Mouse (Mus musculus) layer of hippocampus, adult 2 months (tissue): ENCODE results near the gene Rnf121. TPM values are rescaled to one million over a fixed set of nuclear protein-coding genes. Genes with fewer than 3 reads are reported as not detected.
A peak's percentile ranks its signal among the peaks of the same experiment; 100 is the strongest.

Source experiments
- DNase-seq, 2 experiments: peaks; one replicate each; pipeline ENCODE4 v3.0.0; 2022; ENCODE audit warnings: low spot score in 2 of 2
- H3K27ac ChIP-seq: fragments of 200-600 bp; 2 replicates; pipeline ENCODE4 v1.8.1; 2022
- H3K4me3 ChIP-seq: fragments of 200-600 bp; 2 replicates; pipeline ENCODE4 v1.8.1; 2022; ENCODE audit warnings: mild to moderate bottlenecking
- CTCF ChIP-seq: fragments of 200-600 bp; conservative IDR thresholded peaks from 2 replicates; pipeline ENCODE4 v1.8.1; 2022; ENCODE audit warnings: antibody characterized with exemption, mild to moderate bottlenecking, moderate library complexity
- total RNA-seq, 2 experiments: library from RNA; stranded (reverse); gene quantifications; 2 replicates each; pipeline ENCODE4 v1.2.3; 2021

The Rnf121 gene
- total RNA-seq, 2 experiments from 2014 or later, result 44.3 to 47.4 TPM

DNA sequence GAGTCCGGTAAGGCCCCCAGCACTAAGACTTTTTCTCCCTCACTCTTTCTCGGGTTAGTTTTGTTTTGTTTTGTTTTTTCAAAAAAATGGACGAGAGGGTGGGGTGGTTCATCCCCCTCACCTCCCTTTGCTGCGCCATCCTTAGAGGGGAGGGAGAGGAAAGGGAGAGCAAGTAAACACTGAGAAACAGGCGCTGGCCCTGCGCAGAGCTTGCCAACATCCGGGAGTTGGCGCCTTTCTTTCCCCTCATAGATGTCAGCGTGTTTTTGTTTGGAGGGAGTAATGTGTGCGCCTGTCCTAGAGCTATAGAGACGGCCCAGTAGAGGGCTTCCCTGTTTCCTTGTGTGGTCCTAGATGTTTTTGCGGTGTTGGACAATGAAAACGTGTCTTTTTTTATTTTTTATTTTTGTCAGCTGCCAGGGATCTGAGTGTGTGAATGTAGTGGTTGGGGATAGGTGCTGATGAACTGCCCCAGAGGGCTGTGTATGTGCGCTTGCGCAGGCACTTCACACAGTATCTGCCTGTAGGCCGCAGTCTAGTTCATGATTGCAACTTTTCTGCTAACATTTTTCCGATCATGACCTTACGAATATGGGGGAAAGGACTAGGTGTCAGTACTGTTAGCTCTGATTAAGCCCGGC, 94.3 kb downstream of the Rnf121 start:
- TF ChIP-seq CTCF, result no peak
- Histone ChIP-seq H3K4me3 (peak overlapping the region; percentile 82), H3K27ac (peak overlapping the region; percentile 99)
- peak; percentile 69 to 71 for DNase-seq

DNA sequence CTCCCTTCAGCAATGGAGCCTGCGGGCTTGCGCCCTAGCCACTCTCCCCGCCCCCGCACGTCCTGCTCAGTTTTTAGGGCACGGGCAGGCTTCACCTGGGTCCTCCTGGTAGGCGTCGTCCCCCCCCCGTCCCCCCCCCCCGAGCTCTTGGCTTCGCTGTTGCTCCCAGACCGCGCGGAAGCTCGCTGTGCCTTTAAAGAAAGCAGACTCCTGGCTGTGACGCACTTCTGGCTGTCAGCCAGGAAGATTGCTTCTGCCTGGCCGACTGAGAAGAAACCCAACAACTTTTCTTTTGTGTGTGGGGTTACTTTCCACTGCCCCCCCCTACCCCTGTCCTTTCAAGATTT, 94.9 kb downstream of the Rnf121 start:
- Histone ChIP-seq H3K27ac (peak overlapping the region; percentile 99), H3K4me3 (peak overlapping the region; percentile 82)
- peak; percentile 79 to 85 for DNase-seq
- TF ChIP-seq CTCF, result no peak; the same call in 1 of the 2 replicates

DNA sequence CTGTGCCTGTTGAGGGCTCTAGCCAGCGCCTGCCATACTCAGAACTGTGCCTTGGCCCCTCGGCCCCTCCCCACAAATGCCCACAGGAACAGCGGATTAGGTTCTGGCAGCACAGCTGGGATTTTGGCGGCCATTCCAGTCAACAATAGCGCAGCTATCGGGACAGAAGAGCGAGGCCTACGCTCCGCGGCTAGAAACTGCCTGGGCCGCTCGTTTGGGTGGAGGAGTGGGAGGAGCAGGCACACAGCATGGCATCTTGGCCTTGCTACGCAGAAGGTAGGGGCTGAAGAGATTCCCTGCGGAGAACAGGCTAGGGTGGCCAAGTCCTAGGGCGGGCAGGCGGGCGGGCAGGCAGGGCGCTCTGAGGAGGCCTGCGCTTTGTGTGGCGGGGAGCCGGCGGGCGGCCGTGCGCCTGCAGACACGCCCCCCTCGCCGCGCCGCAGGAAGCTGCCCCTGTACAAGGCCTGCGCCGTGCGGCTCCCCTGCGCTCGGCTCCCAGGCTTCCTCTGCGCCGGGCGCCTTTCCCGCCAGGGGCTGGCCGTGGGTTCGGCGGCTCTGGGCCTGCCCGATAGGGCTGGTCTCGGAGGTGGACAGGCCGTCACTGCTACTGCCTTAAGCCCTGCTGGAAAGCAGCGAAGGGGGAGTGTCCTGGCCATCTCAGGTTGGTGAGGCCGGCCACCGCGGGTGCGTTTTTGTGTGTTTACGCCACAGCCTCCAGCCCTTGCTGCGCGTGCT, 95.4 kb downstream of the Rnf121 start:
- TF ChIP-seq CTCF, result peak; percentile 32
- Histone ChIP-seq H3K27ac (peak overlapping the region; percentile 99), H3K4me3 (peak overlapping the region; percentile 82)
- DNase-seq, result peak; percentile 79 to 82

Other genes with a start within 250 kb of the Rnf121 start
- not detected for gene Phox2a, start 247.2 kb downstream of the Rnf121 start, total RNA-seq
- gene Inppl1, start 227.2 kb downstream of the Rnf121 start, total RNA-seq, result 10 to 100 TPM; 26.7 to 28.4 TPM
- under 1 TPM in 1 of 2 experiments, not detected in 1; 0.36 TPM for gene Folr2, start 208.3 kb downstream of the Rnf121 start, total RNA-seq
- 10 to 100 TPM; 24.5 to 29.3 TPM for gene Anapc15, start 201.8 kb downstream of the Rnf121 start, total RNA-seq
- 1 to 10 TPM in 1 of 2 experiments, not detected in 1; 1.2 TPM for gene Folr1, start 194.7 kb downstream of the Rnf121 start, total RNA-seq
- 10 to 100 TPM; 90.2 to 95.6 TPM for gene Lamtor1, start 159.6 kb downstream of the Rnf121 start, total RNA-seq
- under 1 TPM in 1 of 2 experiments, not detected in 1; 0.20 TPM for gene Tomt, start 159.1 kb downstream of the Rnf121 start, total RNA-seq
- gene Lrrc51, start 131.6 kb downstream of the Rnf121 start, total RNA-seq, result 1 to 10 TPM; 5.4 to 5.9 TPM
- 100 to 1,000 TPM; 114 to 118 TPM for gene Numa1, start 131.4 kb downstream of the Rnf121 start, total RNA-seq
- 10 to 100 TPM in 1 of 2 experiments, 1 to 10 TPM in 1; 7.5 to 11.6 TPM for gene Il18bp, start 46.8 kb downstream of the Rnf121 start, total RNA-seq
- gene Xndc1, start within 50 bp of the Rnf121 start, total RNA-seq, result 10 to 100 TPM; 29.2 to 33.7 TPM
- 1 to 10 TPM; 2.3 to 2.9 TPM for gene Xntrpc, start 244 bp upstream of the Rnf121 start, total RNA-seq
- 1 to 10 TPM; 1.1 to 2.4 TPM for gene Trpc2, start 17.6 kb upstream of the Rnf121 start, total RNA-seq
- gene Art1, start 36.3 kb upstream of the Rnf121 start, total RNA-seq, result not detected
- gene Art5, start 44.0 kb upstream of the Rnf121 start, total RNA-seq, result not detected
- gene Chrna10, start 51.4 kb upstream of the Rnf121 start, total RNA-seq, result under 1 TPM; 0.15 to 0.54 TPM
- gene Nup98, start 144.7 kb upstream of the Rnf121 start, total RNA-seq, result 10 to 100 TPM; 40.7 to 45.0 TPM
- gene Pgap2, start 144.7 kb upstream of the Rnf121 start, total RNA-seq, result 10 to 100 TPM; 24.3 to 30.6 TPM
- 10 to 100 TPM; 23.4 to 23.9 TPM for gene Rhog, start 190.6 kb upstream of the Rnf121 start, total RNA-seq
- 10 to 100 TPM; 61.3 to 66.8 TPM for gene Stim1, start 202.3 kb upstream of the Rnf121 start, total RNA-seq